Mouse (Mus musculus) kidney, adult 2 months (tissue): ENCODE results near the gene S100pbp.

Source experiments
- CTCF ChIP-seq: fragments of 200-500 bp; conservative IDR thresholded peaks from 2 replicates; pipeline ENCODE4 v1.5.1; 2011; ENCODE audit warnings: low read depth, mild to moderate bottlenecking, control low read depth, low read length, moderate library complexity, mixed read lengths; ENCODE audit not compliant: insufficient read depth, insufficient read length
- POLR2A ChIP-seq: fragments of 200-500 bp; IDR thresholded peaks from one replicate; pipeline ENCODE4 v1.6.1; 2011; ENCODE audit warnings: low read depth, low read length, control low read depth

DNA sequence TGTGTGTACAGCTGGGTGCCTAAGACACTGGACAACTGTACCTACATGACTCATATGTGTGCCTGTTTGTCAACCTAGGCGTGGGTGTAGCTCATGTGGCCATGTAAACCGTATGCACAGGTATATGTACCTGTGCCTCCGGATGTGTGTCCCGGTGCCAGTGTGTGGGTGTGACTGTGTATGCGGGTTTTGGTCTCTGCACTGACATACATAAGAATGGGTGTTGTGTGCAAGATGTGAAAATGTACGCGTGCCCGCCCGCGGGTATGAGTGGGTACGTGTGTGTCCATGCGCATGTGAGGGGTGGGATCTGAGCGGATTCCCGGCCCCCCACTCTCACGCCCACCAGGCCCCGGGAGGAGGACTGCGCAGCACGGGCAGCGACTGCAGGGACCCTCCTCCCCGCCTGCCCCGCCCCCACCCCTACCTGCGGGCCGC lies 49.1 kb upstream of the S100pbp start:
- TF ChIP-seq CTCF (no peak), POLR2A (no peak)
